Mouse (Mus musculus) adrenal gland, adult 18-20 months (tissue): ENCODE measurements around the gene Fut8. TPM values are rescaled to one million over a fixed set of nuclear protein-coding genes. Genes with fewer than 3 reads are reported as not detected.

Source experiments
- DNase-seq, 2 experiments: peaks; one replicate each; pipeline ENCODE4 v3.0.0; 2021 to 2022; ENCODE audit warnings: low spot score in 2 of 2
- total RNA-seq, 2 experiments: library from RNA; stranded (reverse); gene quantifications; 1 replicate in 1 of 2; 2 replicates in 1 of 2; pipeline ENCODE4 v1.2.3; 2021

Fut8 gene
- total RNA-seq, 2 experiments from 2014 or later, result 25.5 to 32.4 TPM

DNA sequence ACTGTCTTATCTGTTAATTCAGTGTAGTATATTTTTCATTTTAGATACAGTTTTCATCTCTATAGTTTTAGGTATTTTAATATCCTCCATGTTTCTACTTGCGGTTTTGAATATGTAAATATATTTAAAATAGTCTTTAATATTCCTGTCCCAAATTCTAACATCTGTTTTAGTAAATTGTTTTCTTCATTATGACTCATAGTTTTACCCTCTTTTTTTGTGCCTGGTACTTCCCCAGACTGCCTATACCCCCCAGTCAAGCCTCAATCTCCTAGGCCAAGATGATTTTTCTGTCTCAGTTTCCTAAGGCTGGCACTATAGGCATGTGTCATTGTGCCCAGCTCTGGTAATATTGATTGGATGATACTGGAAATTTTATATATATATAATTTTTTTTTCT, 64.1 kb downstream of the Fut8 start:
- DNase-seq, result no peak

DNA sequence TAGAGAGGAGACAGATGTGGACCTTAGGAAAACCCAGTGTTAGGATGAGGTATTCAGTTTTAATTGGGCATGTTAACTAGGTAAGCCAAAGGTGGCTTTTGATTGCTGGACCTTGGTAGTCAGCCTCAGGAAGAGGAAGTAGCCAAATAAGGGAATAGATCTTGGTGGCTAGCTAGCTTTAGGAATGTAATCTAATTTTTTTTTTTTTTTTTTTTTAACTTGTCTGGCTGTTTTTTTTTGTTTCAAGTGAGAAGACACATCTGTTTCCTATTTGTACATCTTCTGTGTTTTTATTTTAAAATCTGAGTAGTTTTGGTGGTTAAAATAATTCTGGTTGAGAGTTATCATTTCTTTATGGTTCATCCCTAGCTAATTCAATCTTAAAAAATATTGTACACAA, 65.4 kb downstream of the Fut8 start:
- DNase-seq, result no peak

- DNase-seq, result no peak
Measured at GRCm38 (mm10) chr12:77305502-77305901, 67.6 kb downstream of the Fut8 start.

GRCm38 (mm10) chr12:77306759-77307314, 68.9 kb downstream of the Fut8 start:
- DNase-seq, result no peak

GRCm38 (mm10) chr12:77309507-77309906, 71.6 kb downstream of the Fut8 start:
- DNase-seq, result no peak

DNA sequence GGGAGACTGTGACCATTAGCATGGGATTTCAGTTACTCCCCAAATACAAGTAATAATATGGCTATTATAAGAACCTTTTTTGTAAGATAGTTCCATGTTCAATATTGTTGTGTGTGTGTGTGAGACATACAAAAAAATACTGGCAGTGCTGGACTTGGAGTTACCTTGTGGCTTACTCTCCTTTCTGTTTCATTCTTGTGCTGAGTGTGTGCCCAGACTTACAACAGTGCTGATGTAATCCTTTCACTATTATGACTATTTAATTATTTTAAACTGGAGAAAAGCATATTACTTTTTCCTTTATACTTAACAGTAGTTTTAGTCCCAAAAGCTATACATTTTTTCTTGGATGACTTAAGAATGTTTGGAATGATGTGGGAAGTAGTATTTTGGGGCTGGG, 75.6 kb downstream of the Fut8 start:
- DNase-seq, result no peak

DNA sequence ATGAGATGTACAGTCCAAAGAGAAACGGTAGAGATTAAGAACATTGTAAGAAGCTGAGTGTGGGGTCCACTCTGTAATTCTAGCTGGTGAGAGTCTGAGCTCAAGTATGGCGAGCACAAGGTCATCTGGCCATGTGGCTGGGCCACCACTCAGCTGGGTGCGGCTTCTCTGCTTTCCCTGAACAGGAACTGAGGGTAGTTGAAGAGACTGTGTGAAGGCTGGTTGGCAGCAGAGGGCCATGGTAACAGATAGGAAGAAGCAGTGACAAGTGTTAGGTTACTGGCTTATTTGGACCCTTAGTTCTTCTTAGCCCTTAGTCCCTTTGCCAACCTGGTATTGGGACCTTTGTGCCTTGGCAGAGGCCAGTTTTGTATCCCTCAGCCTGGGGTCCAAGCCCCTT, 86.2 kb downstream of the Fut8 start:
- DNase-seq, result no peak

DNA sequence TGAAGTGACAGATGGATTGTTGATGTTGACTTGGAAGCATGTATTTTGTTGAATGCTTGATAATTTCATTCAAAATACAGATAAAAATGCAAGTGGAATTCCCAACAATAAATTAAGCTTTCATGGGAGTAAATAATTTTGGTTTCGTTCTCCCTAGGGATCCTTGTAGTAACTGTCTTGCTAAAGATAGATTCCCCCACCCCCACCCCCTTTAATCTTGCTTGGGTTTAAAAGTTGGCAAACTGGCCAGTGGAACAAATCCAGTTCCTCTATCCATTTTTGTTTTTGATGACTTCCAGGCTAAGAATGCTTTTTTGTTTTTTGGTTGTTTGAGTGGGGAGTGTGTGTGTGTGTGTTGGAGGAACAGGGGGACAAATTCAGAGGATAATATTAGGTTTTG, 108.6 kb downstream of the Fut8 start:
- DNase-seq, result no peak

DNA sequence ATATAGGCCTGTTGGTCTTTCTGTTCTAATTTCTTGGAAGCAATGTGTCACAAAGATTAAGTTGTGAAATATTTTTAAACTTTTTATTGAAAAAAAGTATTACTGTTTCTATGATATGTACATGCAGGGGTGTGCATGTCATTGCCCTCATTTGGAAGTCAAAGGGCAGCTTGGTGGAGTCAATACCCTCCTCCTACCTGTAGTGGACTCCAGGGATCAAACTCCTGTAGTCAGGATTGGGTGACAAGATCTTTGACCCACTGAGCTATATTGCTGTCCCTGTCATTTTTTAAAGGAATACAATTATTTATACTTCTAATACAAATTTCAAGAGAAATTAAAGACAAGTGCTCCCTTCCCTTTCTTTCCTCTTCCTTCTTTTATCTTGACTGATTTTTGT, 111.6 kb downstream of the Fut8 start:
- DNase-seq, result no peak

- no peak for DNase-seq
Measured at GRCm38 (mm10) chr12:77415720-77416119, 177.8 kb downstream of the Fut8 start.

DNA sequence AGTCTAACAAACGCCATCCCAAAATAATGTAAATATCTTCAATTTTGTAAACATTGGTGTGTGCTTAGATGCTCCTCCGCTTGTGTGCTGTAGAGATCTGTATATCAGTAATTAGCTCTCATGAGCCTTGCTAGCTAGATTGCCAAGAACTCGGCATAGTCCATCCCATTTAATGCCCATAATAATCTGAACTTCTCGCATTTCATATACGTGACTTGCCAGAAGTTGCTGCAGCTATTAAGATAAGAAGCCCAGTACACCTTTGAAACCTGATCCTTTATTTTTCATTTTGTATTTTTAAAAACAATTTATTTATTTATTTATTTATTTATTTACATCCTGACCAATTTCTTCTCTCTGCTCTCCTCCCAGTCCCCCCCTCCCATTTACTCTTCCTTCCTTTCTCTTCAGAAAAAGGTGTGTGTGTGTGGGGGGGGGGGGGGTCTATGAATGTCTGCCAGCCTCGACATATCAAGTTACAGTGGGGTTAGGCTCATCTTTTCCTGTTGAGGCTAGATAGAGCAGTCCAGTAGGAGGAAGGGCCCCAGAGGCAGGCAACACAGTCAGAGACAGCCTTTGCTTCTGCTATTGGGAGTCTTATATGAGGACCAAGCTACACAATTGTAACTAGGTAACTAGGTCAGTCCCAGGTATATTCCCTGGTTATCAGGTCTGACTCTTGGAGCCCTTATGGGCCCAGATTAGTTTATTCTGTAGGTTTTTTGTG, 183.9 kb downstream of the Fut8 start:
- DNase-seq, result no peak

DNA sequence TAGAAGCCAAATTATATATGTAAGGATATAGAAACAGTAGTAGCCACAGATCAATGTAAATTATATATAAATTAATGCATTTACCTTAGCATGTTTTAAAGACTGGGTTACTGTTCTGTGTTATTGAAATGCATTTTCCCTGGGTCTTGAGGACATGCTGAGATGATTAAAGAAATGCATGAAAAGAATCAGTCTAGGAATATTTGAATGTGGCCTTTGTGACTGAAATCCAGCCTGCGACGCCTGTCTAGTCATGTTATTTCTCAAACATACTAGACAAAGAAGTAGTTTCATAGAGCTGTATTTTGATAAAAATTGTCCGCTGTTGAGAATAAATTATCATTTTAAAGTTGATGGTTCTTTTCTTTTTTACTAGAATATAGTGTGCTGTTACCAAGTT, 188.2 kb downstream of the Fut8 start:
- no peak for DNase-seq

GRCm38 (mm10) chr12:77428165-77428564, 190.2 kb downstream of the Fut8 start:
- no peak for DNase-seq

DNA sequence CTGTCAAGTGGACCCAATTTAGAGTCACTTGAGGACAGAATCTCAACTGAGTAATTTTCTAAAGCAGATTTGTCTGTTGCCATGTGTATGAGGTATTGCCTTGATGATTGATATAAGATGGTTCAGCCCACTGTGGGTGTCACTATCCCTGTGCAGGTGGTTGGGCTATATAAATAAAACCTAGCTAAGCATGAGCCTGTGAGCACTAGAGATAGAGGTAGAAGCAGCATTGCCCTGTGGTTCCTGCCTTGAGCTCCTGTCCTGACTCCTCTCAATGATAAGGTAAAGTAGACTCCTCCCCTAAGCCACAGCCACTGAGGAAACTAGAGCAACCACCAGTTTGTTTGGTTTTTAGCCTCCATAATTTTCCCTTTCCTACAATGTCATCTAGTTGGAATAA, 191.5 kb downstream of the Fut8 start:
- no peak for DNase-seq

DNA sequence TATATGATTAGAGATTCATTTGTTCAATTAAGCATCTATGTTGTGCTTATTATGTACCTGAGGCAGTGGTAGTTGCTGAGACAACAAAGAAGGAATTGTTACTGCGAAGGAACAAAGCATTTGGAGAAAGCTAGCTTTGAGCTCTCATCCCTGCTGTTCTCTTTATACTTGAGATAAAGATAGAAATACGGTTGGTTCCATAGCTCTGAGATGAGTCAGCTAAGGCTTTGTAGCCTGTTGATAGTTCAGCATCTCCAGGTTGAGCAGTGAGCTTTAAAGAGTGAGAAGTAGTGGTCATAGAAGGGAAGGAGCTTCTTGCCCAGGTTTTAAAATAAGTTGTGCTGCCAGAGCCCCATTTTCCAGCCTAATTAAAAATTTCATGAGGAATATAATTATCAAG, 198.8 kb downstream of the Fut8 start:
- no peak for DNase-seq

- no peak for DNase-seq
Measured at GRCm38 (mm10) chr12:77450816-77451215, 212.9 kb downstream of the Fut8 start.

DNA sequence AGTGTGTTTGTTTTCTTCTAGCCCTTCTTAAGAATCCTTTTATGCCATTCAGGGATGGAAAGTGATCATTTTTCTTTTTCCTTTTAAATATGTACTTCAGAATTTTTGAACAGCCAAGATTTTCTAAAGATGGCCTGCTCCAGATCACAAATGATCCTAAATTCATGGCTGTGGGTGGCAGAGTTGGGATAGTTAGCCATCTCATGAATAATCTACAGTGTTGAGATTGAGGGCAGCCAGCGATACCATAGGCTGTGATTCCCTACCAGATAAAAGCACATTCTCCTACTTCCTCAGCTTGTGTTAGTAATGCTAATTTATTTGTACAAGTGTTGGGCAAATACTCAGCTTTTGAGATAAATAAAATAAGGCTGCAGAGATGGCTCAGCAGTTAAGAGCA, 228.3 kb downstream of the Fut8 start:
- DNase-seq, result no peak

- no peak for DNase-seq
Measured at GRCm38 (mm10) chr12:77479931-77480330, 242.0 kb downstream of the Fut8 start.

- no peak for DNase-seq
Measured at GRCm38 (mm10) chr12:77481153-77481552, 243.2 kb downstream of the Fut8 start.

GRCm38 (mm10) chr12:77481799-77482198, 243.9 kb downstream of the Fut8 start:
- no peak for DNase-seq

- no peak for DNase-seq
Measured at GRCm38 (mm10) chr12:77483180-77483855, 245.4 kb downstream of the Fut8 start.

DNA sequence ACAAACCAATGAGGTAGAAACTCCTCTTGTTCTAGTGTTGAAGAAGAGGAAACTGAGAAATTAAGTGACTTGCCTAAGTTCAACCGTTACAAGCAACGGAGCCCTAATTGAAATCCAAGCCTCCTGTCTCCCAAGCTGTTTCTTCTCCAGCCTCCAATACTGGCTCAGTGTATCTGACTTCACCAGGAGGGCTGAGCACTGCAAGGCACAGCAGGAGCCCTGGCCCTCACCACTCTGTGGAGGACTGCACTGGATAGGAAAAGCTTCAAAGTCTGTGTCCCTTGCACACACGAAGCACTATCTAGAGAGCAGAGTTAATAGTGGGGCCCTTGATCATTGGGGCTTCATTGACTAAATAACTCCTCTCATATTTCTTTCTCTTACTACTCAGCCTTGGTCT, 246.8 kb downstream of the Fut8 start:
- no peak for DNase-seq

- DNase-seq, result no peak
Measured at GRCm38 (mm10) chr12:77491478-77491877, 253.6 kb downstream of the Fut8 start.
